Mouse (Mus musculus): ENCODE measurements around the gene Rpsa. TPM values are rescaled to one million over a fixed set of nuclear protein-coding genes. Genes with fewer than 3 reads are reported as not detected.

The Rpsa gene
- polyA plus RNA-seq, 1 experiment from 2014 or later: 941 TPM

- TF ChIP-seq CTCF (IDR thresholded peaks at IDR 0.05; ENCODE audit: low read depth) (no peak), EP300 (optimal IDR thresholded peaks at IDR 0.05) (no peak)
- H3K27ac ChIP-seq (replicated peaks): no peak overlapping the region
- H3K4me3 ChIP-seq (ENCODE audit: low read depth, low read length): no peak overlapping the region
- DNase-seq (ENCODE audit: low spot score): no peak
- H3K4me2 ChIP-seq (replicated peaks; ENCODE audit: low read depth): no peak overlapping the region
- no peaks in the 10 kb centered on the region for H3K9me3 ChIP-seq (ENCODE audit: control insufficient read depth, low read length)
- no peaks in the 10 kb centered on the region for H3K27me3 ChIP-seq (ENCODE audit: control insufficient read depth, insufficient read depth, low read length)
- ATAC-seq (ENCODE audit: low FRiP score, low TSS enrichment): no peak
- WGBS: 86% methylated on average over 4 of the region's 4 CpGs
- no peak overlapping the region for H3K9ac ChIP-seq (ENCODE audit: low read length)
- no peaks in the 10 kb centered on the region for H3K4me1 ChIP-seq (replicated peaks; ENCODE audit: control insufficient read depth, insufficient read depth)
- H3K36me3 ChIP-seq (ENCODE audit: control insufficient read depth, insufficient read depth, low read length): no peaks in the 10 kb centered on the region
These were observed 44.8 kb upstream of the Rpsa start for GRCm38 (mm10) chr9:120082691-120083090.

- H3K9ac ChIP-seq (ENCODE audit: low read length): no peak overlapping the region
- H3K36me3 ChIP-seq (ENCODE audit: control insufficient read depth, insufficient read depth, low read length): no peaks in the 10 kb centered on the region
- H3K4me1 ChIP-seq (replicated peaks; ENCODE audit: control insufficient read depth, insufficient read depth): no peaks in the 10 kb centered on the region
- WGBS: 77% methylated on average over 18 of the region's 18 CpGs
- no peak overlapping the region for H3K27ac ChIP-seq (replicated peaks)
- ATAC-seq (ENCODE audit: low FRiP score, low TSS enrichment): no peak
- no peak for DNase-seq (ENCODE audit: low spot score)
- H3K9me3 ChIP-seq (ENCODE audit: control insufficient read depth, low read length): no peaks in the 10 kb centered on the region
- H3K4me2 ChIP-seq (replicated peaks; ENCODE audit: low read depth): no peak overlapping the region
- no peak overlapping the region for H3K4me3 ChIP-seq (ENCODE audit: low read depth, low read length)
- H3K27me3 ChIP-seq (ENCODE audit: control insufficient read depth, insufficient read depth, low read length): no peaks in the 10 kb centered on the region
- TF ChIP-seq EP300 (optimal IDR thresholded peaks at IDR 0.05) (no peak), CTCF (IDR thresholded peaks at IDR 0.05; ENCODE audit: low read depth) (no peak)
These were observed 44.2 kb upstream of the Rpsa start for GRCm38 (mm10) chr9:120083158-120083894.

GRCm38 (mm10) chr9:120084406-120084805 lies 43.1 kb upstream of the Rpsa start:
- Histone ChIP-seq H3K4me3 (ENCODE audit: low read depth, low read length) (no peak overlapping the region), H3K9me3 (ENCODE audit: control insufficient read depth, low read length) (no peaks in the 10 kb centered on the region), H3K36me3 (ENCODE audit: control insufficient read depth, insufficient read depth, low read length) (no peaks in the 10 kb centered on the region), H3K27ac (replicated peaks) (no peak overlapping the region), H3K27me3 (ENCODE audit: control insufficient read depth, insufficient read depth, low read length) (no peaks in the 10 kb centered on the region), H3K4me1 (replicated peaks; ENCODE audit: control insufficient read depth, insufficient read depth) (no peaks in the 10 kb centered on the region), H3K4me2 (replicated peaks; ENCODE audit: low read depth) (no peak overlapping the region), H3K9ac (ENCODE audit: low read length) (no peak overlapping the region)
- no peak for DNase-seq (ENCODE audit: low spot score)
- 83% methylated on average over 9 of the region's 9 CpGs for WGBS
- TF ChIP-seq EP300 (optimal IDR thresholded peaks at IDR 0.05) (no peak), CTCF (IDR thresholded peaks at IDR 0.05; ENCODE audit: low read depth) (no peak)
- no peak for ATAC-seq (ENCODE audit: low FRiP score, low TSS enrichment)

- DNase-seq (ENCODE audit: low spot score) (no peak), ATAC-seq (ENCODE audit: low FRiP score, low TSS enrichment) (no peak)
- WGBS: 85% methylated on average over 7 of the region's 7 CpGs
- no peaks in the 10 kb centered on the region for H3K9me3 ChIP-seq (ENCODE audit: control insufficient read depth, low read length)
- no peak overlapping the region for H3K27ac ChIP-seq (replicated peaks)
- no peaks in the 10 kb centered on the region for H3K27me3 ChIP-seq (ENCODE audit: control insufficient read depth, insufficient read depth, low read length)
- no peak overlapping the region for H3K9ac ChIP-seq (ENCODE audit: low read length)
- no peaks in the 10 kb centered on the region for H3K4me1 ChIP-seq (replicated peaks; ENCODE audit: control insufficient read depth, insufficient read depth)
- H3K4me2 ChIP-seq (replicated peaks; ENCODE audit: low read depth): no peak overlapping the region
- no peaks in the 10 kb centered on the region for H3K36me3 ChIP-seq (ENCODE audit: control insufficient read depth, insufficient read depth, low read length)
- TF ChIP-seq EP300 (optimal IDR thresholded peaks at IDR 0.05) (no peak), CTCF (IDR thresholded peaks at IDR 0.05; ENCODE audit: low read depth) (peak; percentile 30; the same call in 1 of the 2 replicates)
- no peak overlapping the region for H3K4me3 ChIP-seq (ENCODE audit: low read depth, low read length)
These were observed 38.4 kb upstream of the Rpsa start for GRCm38 (mm10) chr9:120089125-120089524.

GRCm38 (mm10) chr9:120091086-120091485 lies 36.4 kb upstream of the Rpsa start:
- DNase-seq (ENCODE audit: low spot score) (no peak), ATAC-seq (ENCODE audit: low FRiP score, low TSS enrichment) (no peak)
- no peak overlapping the region for H3K9ac ChIP-seq (ENCODE audit: low read length)
- H3K9me3 ChIP-seq (ENCODE audit: control insufficient read depth, low read length): no peaks in the 10 kb centered on the region
- no peak overlapping the region for H3K4me2 ChIP-seq (replicated peaks; ENCODE audit: low read depth)
- H3K36me3 ChIP-seq (ENCODE audit: control insufficient read depth, insufficient read depth, low read length): no peaks in the 10 kb centered on the region
- no peaks in the 10 kb centered on the region for H3K27me3 ChIP-seq (ENCODE audit: control insufficient read depth, insufficient read depth, low read length)
- 82% methylated on average over 10 of the region's 10 CpGs for WGBS
- TF ChIP-seq CTCF (IDR thresholded peaks at IDR 0.05; ENCODE audit: low read depth) (no peak), EP300 (optimal IDR thresholded peaks at IDR 0.05) (no peak)
- H3K4me3 ChIP-seq (ENCODE audit: low read depth, low read length): no peak overlapping the region
- H3K27ac ChIP-seq (replicated peaks): no peak overlapping the region
- H3K4me1 ChIP-seq (replicated peaks; ENCODE audit: control insufficient read depth, insufficient read depth): no peaks in the 10 kb centered on the region

- Histone ChIP-seq H3K9me3 (ENCODE audit: control insufficient read depth, low read length) (no peaks in the 10 kb centered on the region), H3K36me3 (ENCODE audit: control insufficient read depth, insufficient read depth, low read length) (no peaks in the 10 kb centered on the region), H3K27me3 (ENCODE audit: control insufficient read depth, insufficient read depth, low read length) (no peaks in the 10 kb centered on the region), H3K4me3 (ENCODE audit: low read depth, low read length) (no peak within 1 kb of the TSS), H3K27ac (replicated peaks) (no peak within 1 kb of the TSS), H3K9ac (ENCODE audit: low read length) (no peak within 1 kb of the TSS), H3K4me1 (replicated peaks; ENCODE audit: control insufficient read depth, insufficient read depth) (no peaks in the 10 kb centered on the region), H3K4me2 (replicated peaks; ENCODE audit: low read depth) (no peak within 1 kb of the TSS)
- WGBS: 64% methylated on average over 5 of the region's 5 CpGs
- no peak for DNase-seq (ENCODE audit: low spot score)
- no peak for ATAC-seq (ENCODE audit: low FRiP score, low TSS enrichment)
- no peak for TF ChIP-seq CTCF (IDR thresholded peaks at IDR 0.05; ENCODE audit: low read depth)
- TF ChIP-seq EP300 (optimal IDR thresholded peaks at IDR 0.05): no peak
These were observed 35.7 kb upstream of the Rpsa start, which contains the start of gene Ccr8 for GRCm38 (mm10) chr9:120091696-120092238. Ccr8 (plus strand) TSS chr9:120092114.

All from stomach, postnatal 0 days (tissue).